ENCODE assay signal across 8 mouse cellular contexts in genomic region chr3:144643301-144643871, GRCm38 (mm10).
DNase-seq lines count a peak whose midpoint lies in the region; ATAC-seq and TF ChIP-seq lines count a peak whose summit lies in the region.

No protein-coding gene starts in this region.

- peaks cover 14% of the 10 kb centered on the region for H3K4me1 ChIP-seq in limb, embryonic 13.5 days
- H3K4me1 ChIP-seq in midbrain, embryonic 12.5 days = peaks cover 7% of the 10 kb centered on the region; the same call in 1 of the 2 replicates

- TF ChIP-seq CTCF in Patski (IDR thresholded peaks at IDR 0.05) = no peak

- ATAC-seq in Patski = peak; percentile 87
- ATAC-seq in limb, embryonic 13.5 days (ENCODE audit: low FRiP score, low read depth) = peak; percentile 94
- peak; percentile 49; the same call in 1 of the 2 replicates for ATAC-seq in midbrain, embryonic 12.5 days (ENCODE audit: low FRiP score, low read depth)
- ATAC-seq in monocyte, adult 5-6 weeks (replicated peaks; ENCODE audit: insufficient number of reproducible peaks, low FRiP score, low TSS enrichment, poor library complexity, severe bottlenecking) = no peak

- no peaks in the 10 kb centered on the region for H3K36me3 ChIP-seq in limb, embryonic 13.5 days
- no peaks in the 10 kb centered on the region for H3K36me3 ChIP-seq in midbrain, embryonic 12.5 days

- no peaks in the 10 kb centered on the region for H3K27me3 ChIP-seq in Patski
- H3K27me3 ChIP-seq in limb, embryonic 13.5 days = no peaks in the 10 kb centered on the region
- no peaks in the 10 kb centered on the region for H3K27me3 ChIP-seq in midbrain, embryonic 12.5 days

- in situ Hi-C loops in Patski (cut with MboI; ENCODE audit: low pct_unique_long_range_greater_than_20kb) = no loop called here

- peak; percentile 89 for DNase-seq in Patski (ENCODE audit: low read depth, low spot score)
- peak; percentile 66 for DNase-seq in embryo, embryonic 9.5 days (ENCODE audit: extremely low spot score)
- peak; percentile 99 for DNase-seq in heart, adult 11 months
- peak; percentile 76 for DNase-seq in kidney, adult 11 months
- DNase-seq in testis, postnatal 10 days (ENCODE audit: low spot score) = peak; percentile 56

- H3K4me2 ChIP-seq in limb, embryonic 13.5 days (replicated peaks) = no peak overlapping the region
- no peak overlapping the region for H3K4me2 ChIP-seq in midbrain, embryonic 12.5 days (replicated peaks)

- H3K9me3 ChIP-seq in limb, embryonic 13.5 days = peaks cover 6% of the 10 kb centered on the region
- peaks cover 11% of the 10 kb centered on the region; the same call in 1 of the 2 replicates for H3K9me3 ChIP-seq in midbrain, embryonic 12.5 days

- 2% methylated on average over 2 of the region's 2 CpGs for WGBS in limb, embryonic 13.5 days
- WGBS in midbrain, embryonic 12.5 days = 6% methylated on average over 2 of the region's 2 CpGs

- no peak overlapping the region for H3K9ac ChIP-seq in limb, embryonic 13.5 days
- no peak overlapping the region for H3K9ac ChIP-seq in midbrain, embryonic 12.5 days (replicated peaks)

- POLR2A ChIA-PET in Patski (lab: Charles Lee) = no interaction called here

- H3K4me3 ChIP-seq in limb, embryonic 13.5 days = no peak overlapping the region
- H3K4me3 ChIP-seq in midbrain, embryonic 12.5 days = no peak overlapping the region

- CTCF ChIA-PET in Patski (lab: Charles Lee) = interaction anchor here (1.1 to 2.6 kb wide), 10 partner anchors 11 to 77 kb away, joined by 3 to 7 read pairs (median 4); no protein-coding TSS in a partner anchor

- H3K27ac ChIP-seq in limb, embryonic 13.5 days = peak overlapping the region; percentile 67; the same call in 1 of the 2 replicates
- H3K27ac ChIP-seq in midbrain, embryonic 12.5 days (replicated peaks) = no peak overlapping the region; the same call in 1 of the 2 replicates
